In genomic region chr4:131918026-131918533, GRCm38 (mm10) we compare ENCODE assay signal across 15 mouse cellular contexts. TPM values are rescaled to one million over a fixed set of nuclear protein-coding genes. Genes with fewer than 3 reads are reported as not detected.
A peak's percentile ranks its signal among the peaks of the same experiment; 100 is the strongest.
DNase-seq lines count a peak whose midpoint lies in the region; ATAC-seq and TF ChIP-seq lines count a peak whose summit lies in the region.
"Had no signal": no experiment of that assay in that cellular context is flagged by ENCODE, and none has a peak within 500 bp of the region (broad histone marks: within the 10 kb centered on the region; RNA-seq: fewer than 3 reads in every experiment).

No protein-coding gene starts in this region.

- H3K36me3 ChIP-seq in heart, embryonic 15.5 days = no peaks in the 10 kb centered on the region
- no peaks in the 10 kb centered on the region for H3K36me3 ChIP-seq in E14TG2a.4 (ENCODE audit: insufficient read depth, low read length)
- no peaks in the 10 kb centered on the region for H3K36me3 ChIP-seq in heart, embryonic 16.5 days (ENCODE audit: control insufficient read depth, insufficient read depth)

- peak; percentile 38 for DNase-seq in adrenal gland, postnatal 10 days
- DNase-seq in adrenal gland, adult 18-20 months (ENCODE audit: low spot score in 2 of 2) = no peak
- DNase-seq in heart, postnatal 14 days = no peak
- no peak for DNase-seq in cerebellum, postnatal 4 days (ENCODE audit: low spot score in 2 of 2)
- DNase-seq: cerebellum, adult 11 months; liver, embryonic 13.5 days; spleen, adult 18-20 months; thymus, postnatal 14 days had no signal

- peak overlapping the region; percentile 27; the same call in 1 of the 2 replicates for H3K9ac ChIP-seq in heart, embryonic 15.5 days
- H3K9ac ChIP-seq in heart, embryonic 16.5 days (ENCODE audit: low read length) = no peak overlapping the region
- H3K9ac ChIP-seq: liver, embryonic 13.5 days had no signal

- no peak for ATAC-seq in heart, embryonic 15.5 days (replicated peaks; ENCODE audit: insufficient number of reproducible peaks, insufficient read depth, low FRiP score, low read depth)
- no peak for ATAC-seq in heart, embryonic 16.5 days (replicated peaks; ENCODE audit: extremely low read depth, insufficient read depth, low FRiP score)
- no peak for ATAC-seq in CD4-positive, CD25-positive, alpha-beta regulatory T cell, adult 4 months
- ATAC-seq: hindbrain, embryonic 16.5 days had no signal

- H3K27ac ChIP-seq in heart, embryonic 15.5 days = peak overlapping the region; percentile 71
- 0 out of 2 replicates have a peak overlapping the region, but pooled peaks have one; percentile 5 for H3K27ac ChIP-seq in heart, embryonic 16.5 days (ENCODE audit: low read length)
- H3K27ac ChIP-seq: liver, embryonic 13.5 days had no signal

- no peak for TF ChIP-seq CTCF in E14TG2a.4 (conservative IDR thresholded peaks at IDR 0.05; ENCODE audit: low read length)

- intact Hi-C loops in heart, postnatal 14 days (cut with DNase I) = loop anchor here (5.0 kb wide), 3 partner anchors 49 to 159 kb away; partner anchors contain the start of gene Epb41

- H3K9me3 ChIP-seq in heart, embryonic 15.5 days (replicated peaks) = no peaks in the 10 kb centered on the region
- no peaks in the 10 kb centered on the region for H3K9me3 ChIP-seq in E14TG2a.4 (ENCODE audit: low read length)
- H3K9me3 ChIP-seq in heart, embryonic 16.5 days (replicated peaks; ENCODE audit: control insufficient read depth, low read length) = no peaks in the 10 kb centered on the region
- H3K9me3 ChIP-seq: liver, embryonic 13.5 days had no signal

- WGBS in heart, embryonic 15.5 days = 70% methylated on average over 7 of the region's 7 CpGs
- WGBS in heart, embryonic 16.5 days = 68% methylated on average over 7 of the region's 7 CpGs

- H3K4me1 ChIP-seq in heart, embryonic 15.5 days (replicated peaks) = peaks cover 72% of the 10 kb centered on the region
- peaks cover 64% of the 10 kb centered on the region for H3K4me1 ChIP-seq in E14TG2a.4 (replicated peaks; ENCODE audit: low read depth, low read length)
- H3K4me1 ChIP-seq in heart, embryonic 16.5 days (ENCODE audit: control insufficient read depth, insufficient read depth, low read length) = peaks cover 44% of the 10 kb centered on the region

- H3K4me3 ChIP-seq in heart, embryonic 15.5 days = no peak overlapping the region
- peak overlapping the region; percentile 76; the same call in 1 of the 2 replicates for H3K4me3 ChIP-seq in E14TG2a.4 (replicated peaks; ENCODE audit: low read length)
- H3K4me3 ChIP-seq in heart, embryonic 16.5 days (ENCODE audit: low read length) = no peak overlapping the region
- H3K4me3 ChIP-seq: liver, embryonic 13.5 days had no signal

- peaks cover 27% of the 10 kb centered on the region for H3K27me3 ChIP-seq in heart, embryonic 15.5 days
- H3K27me3 ChIP-seq in E14TG2a.4 (ENCODE audit: insufficient read depth, low read length) = peaks cover 88% of the 10 kb centered on the region
- H3K27me3 ChIP-seq in heart, embryonic 16.5 days (ENCODE audit: control insufficient read depth, insufficient read depth, low read length) = peaks cover 20% of the 10 kb centered on the region

- H3K4me2 ChIP-seq in heart, embryonic 15.5 days = peak overlapping the region; percentile 93
- peak overlapping the region; percentile 27; the same call in 1 of the 2 replicates for H3K4me2 ChIP-seq in heart, embryonic 16.5 days (ENCODE audit: low read depth, low read length)
- H3K4me2 ChIP-seq: midbrain, embryonic 11.5 days had no signal

RNA-seq across cellular contexts. Expression of gene Tmem200b, which starts 3.5 kb away (rescaled TPM):
- 1 to 10 TPM; 7.4 to 9.4 TPM for total RNA-seq in adrenal gland, postnatal 10 days (2021)
- total RNA-seq in adrenal gland, adult 18-20 months (2021) = 10 to 100 TPM in 1 of 2 experiments, 1 to 10 TPM in 1; 6.2 to 11.5 TPM
- 1.2 and 2.6 TPM in 2 replicates for polyA plus RNA-seq in heart, embryonic 15.5 days (2015; fragmentation: Nextera tagmentation; extraction: Ambion mirVana)
- total RNA-seq in heart, postnatal 14 days (2021) = 10 to 100 TPM in 1 of 2 experiments, 1 to 10 TPM in 1; 9.5 to 12.8 TPM
- polyA plus RNA-seq in heart, embryonic 16.5 days (2015; fragmentation: Nextera tagmentation; extraction: Ambion mirVana) = 0.30 and 0.56 TPM in 2 replicates
- polyA plus RNA-seq in CD4-positive, CD25-positive, alpha-beta regulatory T cell, adult 4 months (2017; shearing (Covaris generic)) = not detected
- total RNA-seq: neutrophil, adult 5-6 weeks had no signal
- polyA plus RNA-seq: hindbrain, embryonic 16.5 days had no signal

RNA-seq across cellular contexts. Expression of gene Srsf4, which starts 44.7 kb away (rescaled TPM):
- 10 to 100 TPM; 65.9 to 68.7 TPM for total RNA-seq in adrenal gland, postnatal 10 days (2021)
- total RNA-seq in adrenal gland, adult 18-20 months (2021) = 10 to 100 TPM; 59.7 to 62.5 TPM
- polyA plus RNA-seq in heart, embryonic 15.5 days (2015; fragmentation: Nextera tagmentation; extraction: Ambion mirVana) = 64.8 and 76.3 TPM in 2 replicates
- total RNA-seq in heart, postnatal 14 days (2021) = 10 to 100 TPM; 39.4 to 42.4 TPM
- 74.4 and 76.8 TPM in 2 replicates for polyA plus RNA-seq in heart, embryonic 16.5 days (2015; fragmentation: Nextera tagmentation; extraction: Ambion mirVana)
- 10 to 100 TPM in 1 of 2 experiments, 1 to 10 TPM in 1; 6.7 to 13.2 TPM for polyA plus RNA-seq in CD4-positive, CD25-positive, alpha-beta regulatory T cell, adult 4 months (2017; shearing (Covaris generic))
